Mouse (Mus musculus): Measurements from ENCODE around the gene Ppp4r3b.

The Ppp4r3b gene

GRCm38 (mm10) chr11:29172563-29173124, at the start of gene Ppp4r3b:
TSS of gene Ppp4r3b (plus strand) at chr11:29172890.
- DNase-seq (ENCODE audit: low spot score): peak; percentile 98

GRCm38 (mm10) chr11:29129862-29130384, 42.8 kb upstream of the Ppp4r3b start:
- no peak for DNase-seq (ENCODE audit: low spot score)

DNA sequence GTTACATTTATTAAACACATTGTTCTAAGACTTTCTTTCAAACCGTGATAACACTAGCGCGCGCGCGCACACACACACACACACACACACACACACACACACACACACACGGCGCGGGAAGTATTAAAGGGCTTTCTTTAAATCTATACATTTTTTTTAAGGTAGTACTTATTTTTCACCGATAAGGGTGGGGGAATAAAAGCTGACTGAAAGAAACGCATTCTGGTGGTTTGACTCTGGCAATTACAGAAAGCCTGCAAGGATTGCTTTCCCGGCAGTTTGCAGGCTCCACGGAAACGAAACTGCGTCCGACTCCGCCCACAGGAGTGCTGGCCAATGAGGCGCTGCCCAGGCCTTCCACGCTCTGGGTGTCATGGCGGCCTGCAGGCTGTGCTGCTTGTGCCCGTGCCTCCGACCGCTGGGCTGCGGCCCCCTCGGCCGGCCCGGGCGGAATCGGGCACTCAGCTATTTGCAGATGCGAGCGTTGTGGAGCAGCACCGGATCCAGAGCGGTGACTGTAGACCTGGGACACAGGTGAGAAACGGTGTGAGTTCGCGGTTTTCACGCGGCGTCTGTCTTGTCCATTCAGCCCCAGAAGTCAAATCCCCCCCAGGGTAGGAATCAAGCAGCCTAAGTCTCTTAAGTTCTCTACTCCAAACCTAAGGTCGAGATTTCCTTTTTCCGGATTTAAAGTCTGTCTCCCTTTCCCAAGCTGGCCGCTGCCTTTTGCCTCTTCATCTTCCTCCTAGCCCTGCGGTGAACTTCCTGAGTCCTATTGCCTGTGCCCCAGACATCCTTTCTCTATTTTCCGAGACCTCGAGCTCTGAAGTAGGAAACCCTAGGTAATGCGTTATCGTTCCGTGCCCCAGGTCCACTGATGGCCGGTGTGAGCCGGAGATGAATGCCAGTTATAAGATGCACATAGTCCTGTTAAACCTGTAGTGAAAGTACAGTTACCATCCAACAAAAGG, 42.0 kb upstream of the Ppp4r3b start, which contains the start of gene Pnpt1:
Gene Pnpt1 (plus strand): TSS at position 360 of the 971 bp plus-strand sequence.
- peak; percentile 95 for DNase-seq (ENCODE audit: low spot score)

DNA sequence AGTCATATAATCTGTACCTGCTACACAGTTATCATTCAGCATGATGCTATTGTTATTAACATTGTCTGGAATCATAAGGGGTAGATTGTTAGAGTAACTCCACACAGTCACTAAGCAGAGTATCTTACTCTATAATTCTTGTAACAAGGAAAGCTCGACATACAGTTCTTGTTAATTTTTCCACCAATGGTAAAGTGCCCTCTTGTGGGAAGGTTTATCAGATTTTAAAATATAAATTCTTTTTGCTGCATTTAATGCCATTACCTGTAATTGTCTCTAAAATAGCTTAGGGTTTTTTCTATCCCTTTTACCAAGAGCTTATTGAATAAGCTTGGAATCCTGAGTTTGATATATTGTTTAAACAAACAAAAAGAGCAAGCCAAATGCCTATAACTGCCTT, 32.0 kb upstream of the Ppp4r3b start:
- no peak for DNase-seq (ENCODE audit: low spot score)

DNA sequence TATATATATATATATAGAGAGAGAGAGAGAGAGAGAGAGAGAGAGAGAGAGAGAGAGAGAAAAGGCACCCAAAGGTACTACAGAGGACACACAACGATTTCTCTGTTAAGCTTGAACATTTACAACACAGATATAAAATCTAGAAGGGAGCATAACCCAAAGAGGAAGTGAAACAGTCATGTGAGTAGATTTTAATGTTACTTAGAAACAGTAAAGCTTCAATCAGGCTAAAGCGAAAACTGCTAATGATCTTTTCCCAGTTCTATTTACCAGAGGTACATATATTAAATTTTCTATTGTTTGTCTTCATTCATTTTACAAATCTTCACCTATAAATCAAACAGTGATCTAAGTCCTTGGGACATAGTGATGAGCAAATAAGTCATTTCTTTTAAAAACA, 23.8 kb upstream of the Ppp4r3b start:
- no peak for DNase-seq (ENCODE audit: low spot score)

GRCm38 (mm10) chr11:29163569-29163968, 9.1 kb upstream of the Ppp4r3b start:
- DNase-seq (ENCODE audit: low spot score): no peak

DNA sequence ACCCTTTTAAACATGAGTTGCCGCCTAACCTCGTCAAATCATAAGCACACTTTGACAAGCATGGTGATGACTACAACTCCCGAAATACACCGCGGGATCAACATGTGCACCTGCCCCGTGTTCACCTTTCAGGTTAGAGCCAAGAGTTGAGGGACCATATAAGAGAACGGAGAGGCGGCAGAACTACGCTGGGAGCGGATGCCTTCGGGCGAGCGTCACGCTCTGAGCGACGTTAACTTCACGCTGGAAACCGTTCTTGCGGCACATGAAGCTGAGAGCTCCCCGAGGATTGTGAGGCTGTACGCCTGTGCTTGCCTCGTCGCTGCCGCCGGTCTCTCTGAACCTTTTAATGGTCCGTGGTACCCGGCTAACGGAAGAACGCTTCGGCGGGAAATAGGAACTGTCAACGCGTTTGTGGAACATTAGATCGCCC, 715 bp upstream of the Ppp4r3b start:
- DNase-seq (ENCODE audit: low spot score): peak; percentile 58

GRCm38 (mm10) chr11:29173125-29173631, 488 bp downstream of the Ppp4r3b start:
- peak; percentile 83 for DNase-seq (ENCODE audit: low spot score)

GRCm38 (mm10) chr11:29173706-29174436, 1.2 kb downstream of the Ppp4r3b start:
- DNase-seq (ENCODE audit: low spot score): no peak

- no peak for DNase-seq (ENCODE audit: low spot score)
Measured at GRCm38 (mm10) chr11:29179319-29179718, 6.6 kb downstream of the Ppp4r3b start.

DNA sequence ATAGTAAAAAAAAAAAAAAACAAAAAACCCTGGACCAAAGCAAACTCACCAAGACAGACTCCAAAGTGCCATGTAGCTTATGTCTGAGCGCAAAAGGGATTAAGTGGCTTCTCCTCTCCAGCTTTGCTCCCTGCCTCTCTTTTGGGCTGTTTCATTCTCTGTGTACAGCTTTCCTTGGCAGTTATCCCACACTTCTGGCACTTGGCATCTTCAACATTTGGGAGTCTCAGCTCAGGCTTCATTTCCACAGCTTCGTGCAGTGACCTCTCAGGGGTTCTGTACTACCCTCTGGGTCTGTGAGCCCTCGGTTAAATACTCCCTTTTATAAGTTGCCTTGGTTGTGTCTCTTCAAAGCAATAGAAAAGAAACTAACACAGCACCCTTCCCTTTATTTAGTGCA, 8.0 kb downstream of the Ppp4r3b start:
- no peak for DNase-seq (ENCODE audit: low spot score)

GRCm38 (mm10) chr11:29181751-29182150, 9.1 kb downstream of the Ppp4r3b start:
- DNase-seq (ENCODE audit: low spot score): no peak

GRCm38 (mm10) chr11:29188981-29189380, 16.3 kb downstream of the Ppp4r3b start:
- DNase-seq (ENCODE audit: low spot score): no peak

- no peak for DNase-seq (ENCODE audit: low spot score)
Measured at GRCm38 (mm10) chr11:29203653-29204052, 31.0 kb downstream of the Ppp4r3b start.

DNA sequence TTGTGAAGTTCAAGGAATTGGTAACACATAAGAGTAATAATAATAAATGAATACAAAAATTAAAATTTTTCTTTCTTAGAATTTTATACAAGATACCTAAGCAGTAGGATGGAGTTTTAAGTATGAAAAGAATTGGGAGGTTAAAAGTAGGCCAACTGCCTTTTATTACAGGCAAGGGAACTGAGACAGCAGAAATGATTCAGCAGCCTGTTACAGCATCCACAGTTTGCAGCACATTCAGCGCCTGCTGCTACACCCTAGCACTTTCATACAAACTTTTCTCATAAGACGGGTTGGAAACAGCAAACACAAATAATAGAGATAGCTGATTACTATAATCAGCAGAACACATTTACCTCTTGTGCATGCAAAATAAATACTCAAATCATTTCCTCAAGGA, 37.1 kb downstream of the Ppp4r3b start:
- no peak for DNase-seq (ENCODE audit: low spot score)

DNA sequence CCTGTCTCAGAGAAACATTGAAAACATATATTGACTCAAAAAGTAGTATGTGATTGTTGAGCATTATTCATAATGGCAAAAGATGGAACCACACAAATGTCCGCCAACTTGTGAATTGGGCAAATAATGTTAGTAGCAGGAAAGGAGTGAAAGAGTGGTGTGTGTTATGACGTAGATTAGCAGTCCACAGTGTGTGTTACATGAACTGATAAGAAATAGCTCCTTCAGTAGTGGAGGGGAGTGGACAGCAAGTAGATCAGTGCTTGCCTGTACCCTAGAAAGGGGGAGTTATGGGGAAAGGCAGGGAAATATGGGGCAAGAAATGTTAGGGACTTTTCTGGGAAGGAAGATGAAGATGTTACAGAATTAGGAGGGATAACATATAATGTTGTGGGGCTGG, 43.5 kb downstream of the Ppp4r3b start:
- DNase-seq (ENCODE audit: low spot score): no peak

DNA sequence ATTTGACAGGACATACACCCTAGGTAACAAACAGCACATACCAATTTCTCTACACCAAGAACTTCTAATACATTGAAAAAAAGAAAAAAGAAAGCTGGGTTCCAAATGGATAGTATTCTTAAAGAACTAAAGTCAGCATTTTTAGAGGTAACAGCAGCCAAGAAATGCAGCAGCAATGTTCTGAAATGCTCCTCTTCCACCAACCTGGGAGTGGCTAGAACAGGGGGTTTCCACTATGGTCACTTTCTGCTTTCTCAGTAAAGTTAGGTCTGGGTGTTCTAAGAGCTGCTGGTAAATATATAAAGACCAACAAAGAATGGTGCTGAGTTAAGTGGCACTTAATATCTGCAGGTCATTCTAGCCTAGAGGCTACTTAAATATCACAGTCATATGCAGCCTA, 46.4 kb downstream of the Ppp4r3b start:
- no peak for DNase-seq (ENCODE audit: low spot score)

GRCm38 (mm10) chr11:29222310-29222709, 49.6 kb downstream of the Ppp4r3b start:
- no peak for DNase-seq (ENCODE audit: low spot score)

GRCm38 (mm10) chr11:29224754-29225153, 52.1 kb downstream of the Ppp4r3b start:
- no peak for DNase-seq (ENCODE audit: low spot score)

DNA sequence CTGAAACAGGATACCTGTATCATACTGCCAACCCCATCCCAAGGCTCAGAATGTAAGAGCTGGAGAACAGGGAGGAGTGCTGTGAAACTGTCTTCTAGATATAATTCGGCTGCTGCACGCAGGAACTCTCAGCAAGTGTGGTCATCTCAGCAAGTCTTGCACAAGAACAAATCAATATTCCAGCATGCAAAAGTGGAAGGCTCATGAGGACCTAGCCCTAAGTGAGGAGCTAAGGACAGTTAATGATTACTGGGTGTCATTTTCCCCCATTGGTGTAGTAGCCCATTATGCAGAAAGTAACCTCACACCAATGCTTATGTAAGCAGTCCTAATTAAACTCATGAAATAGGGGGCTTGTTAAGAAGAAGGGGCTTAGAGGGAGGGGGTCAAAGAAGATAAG, 56.3 kb downstream of the Ppp4r3b start:
- no peak for DNase-seq (ENCODE audit: low spot score)

DNA sequence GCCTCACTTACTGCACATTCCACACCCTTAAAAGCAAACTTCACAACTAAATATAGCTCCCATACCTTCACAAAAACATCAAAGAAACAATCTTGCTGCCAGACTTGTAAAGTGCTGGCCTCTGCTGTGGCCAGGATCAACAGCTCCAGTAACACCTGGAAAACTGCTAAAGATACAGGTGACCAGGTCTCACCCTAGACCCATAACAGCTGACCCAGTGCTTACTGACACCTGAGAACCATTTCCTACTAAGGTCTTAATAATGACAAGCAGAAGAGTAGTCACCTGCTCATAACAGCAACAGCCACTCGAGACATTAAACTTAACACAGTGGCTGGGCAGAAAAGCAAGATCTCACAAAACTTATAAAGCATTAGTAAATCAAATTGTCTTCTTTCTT, 60.9 kb downstream of the Ppp4r3b start:
- no peak for DNase-seq (ENCODE audit: low spot score)

DNA sequence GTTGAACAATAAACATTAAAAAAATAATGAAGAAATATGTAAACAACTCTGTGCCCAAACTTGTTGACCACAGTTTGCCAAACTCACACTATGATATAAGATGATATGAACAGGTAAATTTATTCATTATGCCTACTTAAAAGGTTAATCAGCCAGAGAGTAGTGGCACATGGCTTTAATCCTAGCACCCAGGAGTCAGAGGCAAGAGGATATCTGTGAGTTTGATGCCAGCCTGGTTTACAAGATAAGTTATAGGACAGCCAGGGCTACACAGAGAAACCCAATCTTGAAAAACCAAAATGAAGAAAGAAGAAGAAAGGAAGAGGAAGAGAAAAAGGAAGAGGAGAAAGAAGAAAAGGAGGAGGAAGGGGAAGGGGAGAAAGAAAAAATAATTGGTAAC, 64.7 kb downstream of the Ppp4r3b start:
- DNase-seq (ENCODE audit: low spot score): no peak

Data from embryo, embryonic 10.5 days (tissue).